Mouse (Mus musculus): ENCODE data around the gene 7530416G11Rik. TPM values are rescaled to one million over a fixed set of nuclear protein-coding genes. Genes with fewer than 3 reads are reported as not detected.

Gene 7530416G11Rik
- polyA plus RNA-seq, 1 experiment from 2014 or later: not detected

- Histone ChIP-seq H3K4me2 (ENCODE audit: low read depth, low read length) (no peak overlapping the region), H3K4me1 (ENCODE audit: control insufficient read depth, insufficient read depth, low read length) (no peaks in the 10 kb centered on the region), H3K27ac (ENCODE audit: low read length) (no peak overlapping the region), H3K4me3 (ENCODE audit: low read length) (no peak overlapping the region), H3K27me3 (ENCODE audit: control insufficient read depth, insufficient read depth, low read length) (peaks cover 26% of the 10 kb centered on the region), H3K9me3 (replicated peaks; ENCODE audit: control insufficient read depth, low read length) (no peaks in the 10 kb centered on the region), H3K36me3 (ENCODE audit: control insufficient read depth, insufficient read depth) (no peaks in the 10 kb centered on the region), H3K9ac (ENCODE audit: low read length) (no peak overlapping the region)
- 77% methylated on average over 4 of the region's 4 CpGs for WGBS
- no peak for ATAC-seq (replicated peaks; ENCODE audit: extremely low read depth, insufficient read depth, low FRiP score)
Observed at GRCm38 (mm10) chr15:85497548-85497947, 5.5 kb downstream of the 7530416G11Rik start.

- Histone ChIP-seq H3K27me3 (ENCODE audit: control insufficient read depth, insufficient read depth, low read length) (peaks cover 31% of the 10 kb centered on the region), H3K9ac (ENCODE audit: low read length) (no peak overlapping the region), H3K4me3 (ENCODE audit: low read length) (no peak overlapping the region), H3K4me2 (ENCODE audit: low read depth, low read length) (no peak overlapping the region), H3K9me3 (replicated peaks; ENCODE audit: control insufficient read depth, low read length) (no peaks in the 10 kb centered on the region), H3K36me3 (ENCODE audit: control insufficient read depth, insufficient read depth) (no peaks in the 10 kb centered on the region), H3K27ac (ENCODE audit: low read length) (no peak overlapping the region), H3K4me1 (ENCODE audit: control insufficient read depth, insufficient read depth, low read length) (no peaks in the 10 kb centered on the region)
- ATAC-seq (replicated peaks; ENCODE audit: extremely low read depth, insufficient read depth, low FRiP score): no peak
- WGBS: 10% methylated on average over 10 of the region's 11 CpGs
Observed at GRCm38 (mm10) chr15:85494163-85494621, 8.8 kb downstream of the 7530416G11Rik start.

GRCm38 (mm10) chr15:85489751-85490150 lies 13.3 kb downstream of the 7530416G11Rik start:
- peaks cover 2% of the 10 kb centered on the region; the same call in 1 of the 2 replicates for H3K9me3 ChIP-seq (replicated peaks; ENCODE audit: control insufficient read depth, low read length)
- no peak overlapping the region for H3K4me3 ChIP-seq (ENCODE audit: low read length)
- H3K27me3 ChIP-seq (ENCODE audit: control insufficient read depth, insufficient read depth, low read length): peaks cover 17% of the 10 kb centered on the region
- H3K27ac ChIP-seq (ENCODE audit: low read length): no peak overlapping the region
- no peak overlapping the region for H3K4me2 ChIP-seq (ENCODE audit: low read depth, low read length)
- no peak overlapping the region for H3K9ac ChIP-seq (ENCODE audit: low read length)
- ATAC-seq (replicated peaks; ENCODE audit: extremely low read depth, insufficient read depth, low FRiP score): no peak
- H3K36me3 ChIP-seq (ENCODE audit: control insufficient read depth, insufficient read depth): no peaks in the 10 kb centered on the region
- H3K4me1 ChIP-seq (ENCODE audit: control insufficient read depth, insufficient read depth, low read length): no peaks in the 10 kb centered on the region
- WGBS: 77% methylated on average over 7 of the region's 7 CpGs

GRCm38 (mm10) chr15:85488900-85489299 lies 14.1 kb downstream of the 7530416G11Rik start:
- 80% methylated on average over 10 of the region's 10 CpGs for WGBS
- peaks cover 2% of the 10 kb centered on the region; the same call in 1 of the 2 replicates for H3K9me3 ChIP-seq (replicated peaks; ENCODE audit: control insufficient read depth, low read length)
- H3K4me3 ChIP-seq (ENCODE audit: low read length): no peak overlapping the region
- H3K4me1 ChIP-seq (ENCODE audit: control insufficient read depth, insufficient read depth, low read length): no peaks in the 10 kb centered on the region
- H3K27me3 ChIP-seq (ENCODE audit: control insufficient read depth, insufficient read depth, low read length): peaks cover 11% of the 10 kb centered on the region
- no peak overlapping the region for H3K9ac ChIP-seq (ENCODE audit: low read length)
- no peaks in the 10 kb centered on the region for H3K36me3 ChIP-seq (ENCODE audit: control insufficient read depth, insufficient read depth)
- ATAC-seq (replicated peaks; ENCODE audit: extremely low read depth, insufficient read depth, low FRiP score): no peak
- no peak overlapping the region for H3K27ac ChIP-seq (ENCODE audit: low read length)
- H3K4me2 ChIP-seq (ENCODE audit: low read depth, low read length): no peak overlapping the region

- no peak overlapping the region for H3K9ac ChIP-seq (ENCODE audit: low read length)
- ATAC-seq (replicated peaks; ENCODE audit: extremely low read depth, insufficient read depth, low FRiP score): peak; percentile 9; the same call in 1 of the 2 replicates
- no peaks in the 10 kb centered on the region for H3K36me3 ChIP-seq (ENCODE audit: control insufficient read depth, insufficient read depth)
- H3K9me3 ChIP-seq (replicated peaks; ENCODE audit: control insufficient read depth, low read length): no peaks in the 10 kb centered on the region
- WGBS: 27% methylated on average over 3 of the region's 3 CpGs
- H3K4me3 ChIP-seq (ENCODE audit: low read length): no peak overlapping the region
- peaks cover 15% of the 10 kb centered on the region for H3K27me3 ChIP-seq (ENCODE audit: control insufficient read depth, insufficient read depth, low read length)
- no peaks in the 10 kb centered on the region for H3K4me1 ChIP-seq (ENCODE audit: control insufficient read depth, insufficient read depth, low read length)
- H3K27ac ChIP-seq (ENCODE audit: low read length): no peak overlapping the region
- no peak overlapping the region for H3K4me2 ChIP-seq (ENCODE audit: low read depth, low read length)
Observed at GRCm38 (mm10) chr15:85480630-85481029, 22.4 kb downstream of the 7530416G11Rik start.

GRCm38 (mm10) chr15:85479919-85480318 lies 23.1 kb downstream of the 7530416G11Rik start:
- no peak overlapping the region for H3K27ac ChIP-seq (ENCODE audit: low read length)
- no peaks in the 10 kb centered on the region for H3K9me3 ChIP-seq (replicated peaks; ENCODE audit: control insufficient read depth, low read length)
- no peak overlapping the region for H3K9ac ChIP-seq (ENCODE audit: low read length)
- peaks cover 15% of the 10 kb centered on the region for H3K27me3 ChIP-seq (ENCODE audit: control insufficient read depth, insufficient read depth, low read length)
- no peaks in the 10 kb centered on the region for H3K4me1 ChIP-seq (ENCODE audit: control insufficient read depth, insufficient read depth, low read length)
- no peak overlapping the region for H3K4me2 ChIP-seq (ENCODE audit: low read depth, low read length)
- WGBS: 44% methylated on average over 5 of the region's 5 CpGs
- H3K4me3 ChIP-seq (ENCODE audit: low read length): no peak overlapping the region
- no peak for ATAC-seq (replicated peaks; ENCODE audit: extremely low read depth, insufficient read depth, low FRiP score)
- H3K36me3 ChIP-seq (ENCODE audit: control insufficient read depth, insufficient read depth): no peaks in the 10 kb centered on the region

GRCm38 (mm10) chr15:85479365-85479764 lies 23.7 kb downstream of the 7530416G11Rik start:
- WGBS: 79% methylated on average over 12 of the region's 12 CpGs
- H3K27ac ChIP-seq (ENCODE audit: low read length): no peak overlapping the region
- peaks cover 15% of the 10 kb centered on the region for H3K27me3 ChIP-seq (ENCODE audit: control insufficient read depth, insufficient read depth, low read length)

GRCm38 (mm10) chr15:85477584-85477983 lies 25.4 kb downstream of the 7530416G11Rik start:
- no peak overlapping the region for H3K4me2 ChIP-seq (ENCODE audit: low read depth, low read length)
- H3K36me3 ChIP-seq (ENCODE audit: control insufficient read depth, insufficient read depth): no peaks in the 10 kb centered on the region
- H3K27me3 ChIP-seq (ENCODE audit: control insufficient read depth, insufficient read depth, low read length): peaks cover 11% of the 10 kb centered on the region
- no peak overlapping the region for H3K9ac ChIP-seq (ENCODE audit: low read length)
- H3K9me3 ChIP-seq (replicated peaks; ENCODE audit: control insufficient read depth, low read length): no peaks in the 10 kb centered on the region
- H3K27ac ChIP-seq (ENCODE audit: low read length): no peak overlapping the region
- H3K4me3 ChIP-seq (ENCODE audit: low read length): no peak overlapping the region
- H3K4me1 ChIP-seq (ENCODE audit: control insufficient read depth, insufficient read depth, low read length): no peaks in the 10 kb centered on the region
- WGBS: 12% methylated on average over 1 of the region's 1 CpGs
- ATAC-seq (replicated peaks; ENCODE audit: extremely low read depth, insufficient read depth, low FRiP score): no peak

More at GRCm38 (mm10) chr15:85479365-85479764, 23.7 kb downstream of the 7530416G11Rik start:
- Histone ChIP-seq H3K9ac (ENCODE audit: low read length) (no peak overlapping the region), H3K4me3 (ENCODE audit: low read length) (no peak overlapping the region), H3K4me2 (ENCODE audit: low read depth, low read length) (no peak overlapping the region), H3K9me3 (replicated peaks; ENCODE audit: control insufficient read depth, low read length) (no peaks in the 10 kb centered on the region), H3K4me1 (ENCODE audit: control insufficient read depth, insufficient read depth, low read length) (no peaks in the 10 kb centered on the region), H3K36me3 (ENCODE audit: control insufficient read depth, insufficient read depth) (no peaks in the 10 kb centered on the region)
- no peak for ATAC-seq (replicated peaks; ENCODE audit: extremely low read depth, insufficient read depth, low FRiP score)

- Histone ChIP-seq H3K27ac (ENCODE audit: low read length) (no peak overlapping the region), H3K9me3 (replicated peaks; ENCODE audit: control insufficient read depth, low read length) (no peaks in the 10 kb centered on the region), H3K4me1 (ENCODE audit: control insufficient read depth, insufficient read depth, low read length) (no peaks in the 10 kb centered on the region), H3K27me3 (ENCODE audit: control insufficient read depth, insufficient read depth, low read length) (no peaks in the 10 kb centered on the region; the same call in 1 of the 2 replicates), H3K4me2 (ENCODE audit: low read depth, low read length) (no peak overlapping the region), H3K4me3 (ENCODE audit: low read length) (no peak overlapping the region), H3K9ac (ENCODE audit: low read length) (no peak overlapping the region), H3K36me3 (ENCODE audit: control insufficient read depth, insufficient read depth) (no peaks in the 10 kb centered on the region)
- WGBS: 60% methylated on average over 3 of the region's 3 CpGs
- no peak for ATAC-seq (replicated peaks; ENCODE audit: extremely low read depth, insufficient read depth, low FRiP score)
Observed at GRCm38 (mm10) chr15:85474697-85475096, 28.3 kb downstream of the 7530416G11Rik start.

Measured in heart, embryonic 16.5 days (tissue).